Mouse (Mus musculus) kidney, embryonic 14.5 days (tissue): ENCODE results near the gene Wnt2b. TPM values are rescaled to one million over a fixed set of nuclear protein-coding genes. Genes with fewer than 3 reads are reported as not detected.

Experiments used
- polyA plus RNA-seq: library from polyadenylated mRNA; unstranded; fragments of >200 nt; fragmentation: Nextera tagmentation; extraction: Ambion mirVana; gene quantifications from 2 replicates; pipeline ENCODE4 v1.2.1, GENCODE M21; 2014

Gene Wnt2b
- polyA plus RNA-seq, 1 experiment from 2014 or later: 0.62 TPM

Other genes with a start within 250 kb of the Wnt2b start
- gene Ppm1j, start 180.9 kb downstream of the Wnt2b start, polyA plus RNA-seq: 3.5 and 5.3 TPM in 2 replicates
- 0.09 and 0.24 TPM in 2 replicates for gene Fam19a3, start 180.1 kb downstream of the Wnt2b start, polyA plus RNA-seq
- 110 and 127 TPM in 2 replicates for gene Rhoc, start 173.5 kb downstream of the Wnt2b start, polyA plus RNA-seq
- 36.3 and 51.8 TPM in 2 replicates for gene Mov10, start 143.4 kb downstream of the Wnt2b start, polyA plus RNA-seq
- 35.7 and 41.1 TPM in 2 replicates for gene St7l, start 97.9 kb downstream of the Wnt2b start, polyA plus RNA-seq
- 151 and 214 TPM in 2 replicates for gene Capza1, start 97.4 kb downstream of the Wnt2b start, polyA plus RNA-seq
- 11.5 and 27.4 TPM in 2 replicates for gene Cttnbp2nl, start 91.2 kb upstream of the Wnt2b start, polyA plus RNA-seq
- gene 4930564D02Rik, start 104.9 kb upstream of the Wnt2b start, polyA plus RNA-seq: not detected in 2 replicates